Mouse (Mus musculus) brain, embryonic 14.5 days (tissue): ENCODE measurements around the gene Zfp933.

Experiments
- CTCF ChIP-seq: fragments of 200-500 bp; IDR thresholded peaks from 2 replicates; pipeline ENCODE4 v1.5.1; 2012; ENCODE audit warnings: inconsistent platforms, mild to moderate bottlenecking, moderate library complexity, borderline replicate concordance; ENCODE audit not compliant: insufficient read depth, insufficient read length; ENCODE audit errors: extremely low read depth
- POLR2A ChIP-seq: fragments of 200-500 bp; IDR thresholded peaks from 2 replicates; pipeline ENCODE4 v1.6.1; 2012; ENCODE audit warnings: mild to moderate bottlenecking, inconsistent platforms, borderline replicate concordance; ENCODE audit not compliant: poor library complexity, insufficient read depth, insufficient read length, severe bottlenecking; ENCODE audit errors: extremely low read depth

DNA sequence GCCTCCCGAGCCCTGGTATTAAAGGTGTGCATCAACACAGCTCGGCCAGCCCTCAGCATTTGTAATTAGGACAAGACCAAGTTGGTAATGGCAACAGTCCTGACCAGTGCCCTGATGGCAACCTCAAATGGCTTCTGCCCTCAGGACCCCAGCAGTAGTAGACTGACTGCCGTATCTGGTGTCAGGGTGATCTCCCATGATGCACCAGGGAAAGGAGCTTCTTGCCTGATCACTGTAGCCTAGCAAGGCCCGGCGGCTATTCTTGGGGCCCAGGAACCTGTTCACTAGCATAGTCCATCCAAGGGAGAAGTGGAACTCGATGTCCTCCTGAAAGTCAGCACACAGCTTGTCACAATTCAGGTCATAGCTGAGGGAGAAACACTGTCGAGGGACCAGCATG is 33.6 kb upstream of the Zfp933 start:
- TF ChIP-seq CTCF (no peak), POLR2A (no peak)
